Mouse (Mus musculus) cerebellum, adult 8-10 months (tissue): ENCODE measurements around the gene Slc44a3.
"Not testable (repeated sequence)": the region's sequence is repeated elsewhere in the genome, so short reads cannot be mapped to it uniquely, and the experiment has no call there.

Experiments
- DNase-seq: peaks from one replicate; pipeline ENCODE4 v3.0.0; 2022

The Slc44a3 gene

DNA sequence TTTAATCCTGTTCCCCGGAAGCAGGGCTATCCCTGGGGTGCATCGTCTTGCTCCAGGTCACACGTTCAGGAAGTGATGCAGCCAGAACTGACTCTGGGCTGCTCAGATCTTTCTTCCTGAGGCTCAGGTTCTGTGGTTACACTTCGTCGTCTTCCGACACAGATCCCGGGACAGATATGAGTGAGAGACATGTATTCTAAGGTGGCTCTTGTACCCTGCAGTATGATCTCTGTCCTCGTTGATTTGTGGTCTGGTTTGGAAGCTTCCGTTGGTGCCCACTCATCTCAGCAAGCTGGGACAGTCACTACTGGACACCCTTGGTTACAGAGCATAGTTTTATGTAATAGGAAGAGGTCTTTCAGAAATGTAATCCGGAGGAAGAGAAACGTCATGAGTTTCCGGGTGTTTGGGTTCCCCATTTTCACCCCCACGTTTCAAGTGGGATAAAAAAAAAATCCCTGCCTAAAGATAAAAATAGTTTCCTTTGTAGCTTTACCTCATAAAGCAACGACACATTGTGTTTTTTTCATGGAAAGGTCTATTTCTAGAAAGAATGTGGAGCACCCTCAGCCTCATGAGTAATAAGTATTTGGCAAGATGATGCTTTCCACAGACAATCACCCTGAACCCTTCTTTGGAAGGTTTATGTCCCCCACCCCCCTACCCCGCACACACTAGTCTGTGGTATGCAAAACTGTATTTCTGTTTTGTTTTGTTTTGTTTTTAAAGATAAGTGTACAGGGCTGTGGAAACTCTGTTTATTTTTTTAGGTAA lies 15.8 kb upstream of the Slc44a3 start:
- no peak for DNase-seq

DNA sequence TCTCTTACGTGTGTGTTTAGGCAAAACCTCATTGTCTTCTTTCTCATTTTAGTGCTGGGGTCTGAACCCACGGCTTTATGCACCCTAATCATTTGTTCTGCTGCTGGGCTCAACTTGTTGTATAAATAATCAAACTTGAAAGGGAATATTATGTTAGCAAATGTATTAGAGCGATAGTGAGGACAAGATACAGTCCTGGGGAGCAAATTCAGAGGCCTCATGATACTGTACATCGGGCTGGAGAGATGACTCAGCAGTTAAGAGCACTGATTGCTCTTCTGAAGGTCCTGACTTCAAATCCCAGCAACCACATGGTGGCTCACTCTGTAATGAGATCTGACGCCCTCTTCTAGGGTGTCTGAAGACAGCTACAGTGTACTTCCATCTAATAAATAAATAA lies 8.4 kb upstream of the Slc44a3 start:
- DNase-seq: no peak

DNA sequence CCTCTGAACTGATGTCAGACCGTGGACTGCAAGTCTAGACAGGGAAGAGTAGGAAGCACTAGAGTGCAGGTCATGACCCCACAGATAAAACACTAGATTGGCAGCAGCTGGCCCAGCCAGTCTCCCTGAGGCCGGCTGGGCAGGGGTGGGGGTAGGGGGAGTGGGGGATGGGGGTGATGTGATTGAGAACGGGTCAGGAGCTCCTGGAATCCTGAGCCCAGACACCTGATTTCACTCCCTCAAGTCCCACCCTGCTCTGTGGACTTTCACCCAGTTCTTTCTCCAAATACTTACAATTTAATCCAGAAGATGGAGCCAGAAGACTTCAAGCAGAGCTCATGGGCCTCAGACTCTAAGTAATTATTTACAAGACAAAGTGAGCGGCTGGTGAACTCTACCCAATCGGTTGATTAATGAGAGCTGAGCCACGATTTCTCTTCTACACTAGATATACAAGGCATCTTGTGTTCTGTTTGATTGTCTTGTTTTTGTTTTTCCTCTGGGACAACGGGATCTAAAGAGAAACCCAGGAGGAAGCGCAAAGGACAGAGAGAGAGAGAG lies 7.7 kb upstream of the Slc44a3 start:
- no peak for DNase-seq

DNA sequence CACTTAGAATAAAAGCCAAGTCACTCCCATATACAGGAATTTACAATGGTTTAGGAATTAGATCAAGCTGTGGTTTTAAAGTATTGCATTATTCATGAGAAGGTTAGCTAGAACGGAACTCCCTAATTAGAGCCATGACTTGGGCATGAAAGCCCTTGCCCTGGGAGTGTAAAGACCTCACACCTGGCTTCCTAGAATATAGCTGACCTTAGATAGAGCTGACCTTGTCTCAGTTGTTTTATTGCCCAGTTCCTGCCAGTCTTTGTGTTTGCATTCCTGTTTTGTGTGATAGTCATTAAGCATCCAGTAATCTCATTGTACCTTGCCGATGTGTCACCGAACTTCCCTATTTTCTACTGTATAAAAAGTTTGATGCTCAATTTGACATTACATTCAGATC lies 6.6 kb upstream of the Slc44a3 start:
- not testable (repeated sequence) for DNase-seq

DNA sequence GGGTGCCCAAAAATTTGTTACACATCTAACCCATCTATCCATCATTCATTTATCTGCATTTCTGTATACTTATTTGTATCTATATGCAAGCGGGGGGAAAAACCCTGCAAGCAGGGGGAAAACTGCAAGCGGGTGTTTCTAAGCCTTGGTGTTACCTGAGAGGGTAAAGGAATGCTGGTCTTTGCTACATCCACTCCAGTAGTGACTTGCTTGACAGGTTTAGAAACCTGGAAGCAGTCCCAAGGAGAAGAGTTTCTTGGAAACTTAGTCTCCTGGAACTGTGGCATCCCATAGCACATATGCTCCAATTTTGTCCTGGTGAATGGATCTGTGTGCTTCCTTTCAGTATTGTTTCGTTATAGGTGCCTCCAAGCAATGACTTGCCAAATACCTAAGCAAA lies 5.8 kb upstream of the Slc44a3 start:
- no peak for DNase-seq

DNA sequence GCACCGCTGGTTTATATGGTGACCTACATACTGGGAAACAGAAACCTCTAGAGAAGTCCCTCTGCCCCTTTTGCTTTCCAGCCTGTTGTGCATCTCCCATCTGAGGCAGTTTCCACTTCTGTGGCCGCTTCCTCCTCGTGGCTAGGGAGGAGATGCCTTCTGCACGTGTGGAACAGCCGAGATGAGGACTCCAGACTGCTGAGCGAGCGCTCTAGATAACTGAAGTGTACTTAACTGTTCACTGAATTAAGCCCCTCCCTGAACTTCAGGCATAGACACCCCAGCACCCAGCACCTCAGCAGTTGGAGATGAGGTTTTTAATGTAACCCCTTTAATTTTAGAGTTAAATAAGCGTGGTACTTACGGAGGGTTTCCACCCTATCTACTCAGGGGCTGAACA lies 4.6 kb upstream of the Slc44a3 start:
- DNase-seq: no peak

DNA sequence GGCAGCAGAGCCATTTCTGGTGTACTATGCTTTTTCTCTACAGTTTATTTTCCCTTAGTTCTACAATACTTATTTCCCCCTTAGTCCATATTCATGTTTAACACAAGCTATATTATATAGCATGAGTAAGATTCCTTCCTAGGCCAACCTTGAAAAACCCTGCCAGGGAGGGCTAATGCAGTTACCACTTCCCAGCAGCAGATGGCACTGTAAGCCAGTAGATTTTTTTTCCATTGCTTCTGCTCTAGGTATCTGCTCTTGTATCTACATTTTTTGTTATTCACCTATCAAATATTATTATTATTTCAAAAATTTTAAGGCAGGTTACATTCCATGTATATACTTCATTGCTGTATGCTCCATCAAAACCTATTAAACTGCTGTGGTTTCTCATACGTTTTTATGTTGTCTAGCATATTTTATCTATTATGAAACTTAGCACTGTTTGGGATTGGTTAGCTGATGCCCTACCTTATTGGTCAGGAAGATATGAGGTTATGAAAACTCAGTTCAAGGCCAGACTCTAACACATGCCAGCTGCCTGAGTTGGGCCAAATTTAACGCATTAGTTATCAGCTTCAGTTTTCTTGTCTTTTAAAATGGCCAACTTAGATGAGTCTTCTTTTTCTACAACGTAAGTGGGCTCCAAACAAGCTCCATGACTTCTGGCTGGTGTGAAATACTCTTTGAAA lies 3.8 kb upstream of the Slc44a3 start:
- DNase-seq: peak; percentile 38

DNA sequence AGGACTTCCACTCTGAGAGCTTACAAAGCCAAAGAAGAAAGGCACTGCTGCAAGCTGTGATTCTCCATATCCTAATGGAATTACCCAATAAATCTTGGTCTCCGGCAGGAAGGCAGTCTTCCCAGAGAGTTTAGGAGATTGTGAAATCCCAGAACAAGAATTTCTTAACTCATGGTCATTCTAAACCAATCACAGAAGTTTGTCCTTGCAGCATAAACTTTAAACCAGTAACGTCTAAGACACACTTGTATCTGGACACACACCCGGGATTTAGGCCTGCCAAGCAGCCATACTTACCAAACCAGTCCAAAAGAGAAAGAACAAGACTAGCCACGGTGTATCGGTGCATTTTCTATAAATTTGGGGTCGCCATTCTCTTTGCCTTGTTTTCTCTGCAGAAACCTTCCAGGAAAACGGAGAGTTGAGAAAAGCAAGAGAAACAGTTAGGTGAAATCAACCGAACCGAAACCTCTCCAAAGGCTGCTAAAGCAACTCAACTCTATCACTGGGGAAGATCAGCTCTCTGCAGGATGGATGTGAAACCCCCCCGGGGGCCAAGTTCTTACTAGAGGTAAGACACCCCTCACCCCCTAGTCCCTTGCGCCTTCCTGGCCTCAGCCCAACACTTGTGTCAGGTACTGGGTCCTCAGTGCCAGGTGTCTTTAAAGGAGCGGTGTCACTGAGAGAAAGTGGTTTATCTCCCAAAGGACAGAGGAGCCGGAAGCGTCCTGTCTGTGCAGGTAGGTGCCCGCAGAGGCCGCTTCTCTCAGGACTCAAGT lies 645 bp downstream of the Slc44a3 start:
- no peak for DNase-seq

DNA sequence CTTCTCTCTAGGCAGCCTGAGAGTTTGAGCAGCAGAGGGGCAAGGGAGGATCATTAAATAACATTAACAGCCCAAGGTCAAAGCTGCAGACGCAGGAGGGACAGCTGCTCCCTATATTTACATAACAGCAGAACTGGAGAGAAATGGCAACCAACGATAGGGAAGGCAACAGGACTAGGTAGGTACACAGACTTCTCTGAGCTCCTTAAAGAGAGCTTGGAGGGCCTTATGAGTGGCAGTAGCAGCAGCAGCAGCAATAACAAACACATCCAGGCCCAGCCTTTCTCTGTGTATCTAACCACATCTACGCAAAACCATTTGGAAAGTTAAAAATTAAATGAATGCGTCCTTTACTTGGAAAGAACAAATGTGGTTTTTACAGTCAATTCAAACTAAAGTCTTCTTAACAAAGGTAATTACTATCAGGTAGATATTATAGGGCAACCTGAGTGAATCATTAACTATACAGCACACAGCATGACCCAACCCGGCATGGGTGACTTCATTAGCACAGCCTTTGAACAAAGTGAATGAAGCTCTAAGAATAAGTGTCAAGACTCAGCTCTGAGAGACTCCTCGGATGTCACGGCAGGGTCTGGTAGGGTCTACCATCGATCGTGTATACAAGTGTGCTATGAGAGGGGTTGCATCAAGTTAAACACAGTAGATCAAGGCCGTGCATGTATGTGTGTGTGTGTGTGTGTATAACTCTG lies 1.5 kb downstream of the Slc44a3 start:
- no peak for DNase-seq

DNA sequence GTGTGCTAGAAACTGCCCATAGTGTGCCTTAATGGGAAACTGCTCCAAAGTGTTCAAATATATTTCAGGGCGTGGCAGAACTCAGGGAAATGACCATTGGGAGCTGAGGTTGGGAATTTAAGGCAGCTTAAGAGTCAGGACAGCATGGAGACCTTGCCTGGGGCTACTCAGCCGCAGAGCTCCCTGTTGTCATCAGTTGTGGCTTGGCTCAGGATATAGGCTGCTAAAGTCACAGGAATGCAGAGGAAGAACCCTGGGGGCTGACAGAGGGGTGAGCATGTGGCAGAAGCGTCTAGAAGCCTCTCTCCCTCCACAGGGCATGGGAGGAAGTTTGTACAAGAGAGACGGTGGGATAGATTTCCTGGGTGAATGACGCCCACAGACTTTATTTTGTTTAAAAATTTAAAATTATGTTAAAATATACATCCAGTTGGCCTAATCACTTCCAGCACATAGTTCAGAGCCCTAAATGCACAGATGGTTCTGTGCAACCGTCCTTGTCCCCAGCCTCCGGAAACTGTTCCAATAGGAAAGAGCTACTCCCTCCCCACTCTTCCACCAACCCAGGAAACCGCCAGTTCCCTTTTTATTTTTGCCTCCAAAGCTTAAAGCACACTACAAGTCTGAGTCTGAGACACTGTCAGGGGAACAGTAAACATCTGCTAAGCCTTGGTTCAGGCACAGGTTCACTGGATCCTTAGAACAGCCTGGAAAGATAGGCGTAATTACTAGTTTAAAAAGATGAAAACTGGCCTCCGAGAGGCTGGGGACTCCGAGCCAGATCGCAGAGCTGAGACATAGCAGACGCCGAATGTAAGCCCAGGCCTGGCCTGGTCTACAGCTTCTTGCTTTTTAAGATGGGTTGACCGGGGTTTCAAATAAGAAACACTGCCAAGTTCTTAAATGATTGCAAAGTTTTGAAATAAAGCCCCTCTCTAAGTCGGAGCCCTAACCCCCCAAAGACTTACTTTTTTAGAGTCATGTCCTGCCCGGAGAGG lies 5.8 kb downstream of the Slc44a3 start:
- DNase-seq: no peak

DNA sequence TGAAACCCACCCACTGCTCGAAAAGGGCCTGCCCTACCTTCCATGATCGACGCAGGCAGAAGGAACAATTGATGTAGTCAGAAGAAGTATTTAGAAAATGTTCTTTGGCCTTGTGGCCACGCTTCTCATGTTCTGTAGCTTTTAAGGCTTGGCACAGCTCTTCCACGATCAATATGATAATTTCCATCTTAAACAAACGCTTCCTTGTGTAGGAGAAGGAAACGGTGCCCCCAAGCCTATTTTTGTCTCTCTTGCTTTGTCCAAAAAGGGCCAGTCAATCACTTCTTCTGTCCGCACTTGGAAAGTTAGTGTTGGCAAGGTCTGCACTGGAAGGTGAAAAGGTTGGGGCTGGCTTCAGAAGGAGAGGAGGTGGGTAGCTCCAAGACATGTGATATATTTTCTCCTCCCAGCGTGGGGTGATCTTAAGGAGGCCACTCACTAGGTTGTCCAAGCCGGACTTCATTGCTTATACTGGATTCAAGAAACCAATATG lies 10.5 kb downstream of the Slc44a3 start:
- DNase-seq: no peak

DNA sequence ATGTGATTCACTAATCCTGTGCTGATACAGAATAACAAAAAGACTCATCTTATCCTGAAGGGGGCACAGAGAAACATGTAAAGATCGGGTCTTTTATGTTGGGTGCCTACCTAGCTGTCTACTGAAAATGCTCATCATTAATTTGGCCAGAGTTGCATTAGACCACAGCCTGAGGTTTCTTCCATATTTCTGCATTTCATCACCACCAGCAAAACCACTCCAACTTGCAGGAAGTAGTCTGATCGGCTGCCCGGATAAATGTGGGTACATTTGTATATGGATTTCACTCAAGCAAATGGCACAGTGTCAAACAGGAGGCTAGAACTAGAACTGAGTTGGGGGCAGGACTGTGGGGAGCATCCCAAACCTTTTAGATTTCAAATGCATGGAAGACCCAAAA lies 11.1 kb downstream of the Slc44a3 start:
- no peak for DNase-seq

DNA sequence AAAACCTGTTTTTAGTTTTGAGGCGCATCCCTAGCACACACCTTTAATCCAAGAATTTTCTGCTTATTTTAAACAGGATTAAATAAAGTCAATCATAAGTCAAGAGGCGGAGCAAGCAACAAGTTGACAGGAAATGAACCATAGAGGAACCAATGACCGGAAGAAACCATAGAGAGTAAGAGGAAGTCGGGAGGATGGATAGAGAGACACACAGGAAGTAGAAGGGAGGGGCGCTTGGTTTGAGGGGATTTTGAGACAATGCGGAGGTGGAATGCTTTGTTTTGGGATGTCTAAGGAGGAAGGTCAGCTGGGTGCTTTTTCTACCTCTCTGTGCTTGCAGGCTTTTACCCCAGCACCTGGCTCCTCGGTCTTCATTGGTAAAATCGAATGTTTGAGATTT lies 15.2 kb downstream of the Slc44a3 start:
- no peak for DNase-seq

DNA sequence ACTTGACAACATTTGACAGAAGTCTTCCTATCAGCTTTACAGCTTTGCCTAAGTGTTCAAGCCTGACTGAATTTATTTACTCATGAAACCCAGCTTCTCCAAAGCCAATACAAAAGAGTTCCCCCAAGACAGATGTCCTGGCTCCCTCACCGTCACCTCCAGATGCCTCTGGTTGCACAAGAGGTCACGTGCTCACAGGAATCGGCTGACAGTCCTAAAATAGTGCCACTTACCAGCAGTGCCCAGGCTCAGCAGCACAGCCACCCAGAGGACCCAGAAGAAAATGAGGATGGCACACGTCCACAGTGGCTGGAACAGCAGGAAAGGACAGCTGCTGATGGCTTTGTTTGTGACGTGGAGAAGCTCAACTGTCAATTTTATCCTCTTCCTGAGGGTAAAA lies 23.1 kb downstream of the Slc44a3 start:
- DNase-seq: no peak

DNA sequence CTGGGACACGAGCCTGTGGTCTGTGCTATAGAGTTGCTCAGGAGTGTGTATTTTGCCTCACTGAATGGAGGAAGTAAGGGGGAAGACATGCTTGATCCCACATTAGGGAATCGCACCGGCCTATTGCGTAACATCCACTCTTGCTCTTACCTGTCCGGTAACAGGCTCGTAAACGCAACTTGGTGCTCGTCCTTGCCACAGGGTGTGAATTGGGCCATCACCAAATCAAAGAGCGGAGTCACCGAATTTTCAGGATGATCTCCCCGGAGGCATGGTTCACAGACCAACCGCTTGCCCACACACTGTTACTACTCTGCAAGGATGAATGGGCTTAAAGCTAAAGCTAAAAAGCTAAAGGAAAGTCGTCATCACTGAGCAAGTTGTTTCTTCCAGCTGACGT lies 24.5 kb downstream of the Slc44a3 start:
- DNase-seq: no peak

DNA sequence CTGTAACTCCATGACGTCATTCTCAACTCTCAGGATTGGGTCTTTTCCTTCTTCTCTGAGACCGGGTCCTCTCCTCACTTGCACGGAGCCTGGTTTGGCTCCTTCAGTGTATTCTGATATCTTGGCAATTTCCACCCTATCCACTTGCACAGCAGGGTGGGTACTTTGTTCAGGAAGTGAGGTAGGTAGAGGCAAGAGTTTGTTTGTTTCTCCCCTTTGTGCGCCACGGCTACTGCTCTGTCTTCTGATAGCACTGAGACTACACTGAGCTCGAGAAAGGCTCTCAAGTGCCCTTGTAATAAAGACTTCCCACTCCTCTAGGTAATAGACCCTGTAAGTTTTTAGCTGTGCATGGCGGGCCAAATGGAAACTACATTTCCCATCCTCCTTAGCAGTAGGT lies 25.4 kb downstream of the Slc44a3 start:
- no peak for DNase-seq

DNA sequence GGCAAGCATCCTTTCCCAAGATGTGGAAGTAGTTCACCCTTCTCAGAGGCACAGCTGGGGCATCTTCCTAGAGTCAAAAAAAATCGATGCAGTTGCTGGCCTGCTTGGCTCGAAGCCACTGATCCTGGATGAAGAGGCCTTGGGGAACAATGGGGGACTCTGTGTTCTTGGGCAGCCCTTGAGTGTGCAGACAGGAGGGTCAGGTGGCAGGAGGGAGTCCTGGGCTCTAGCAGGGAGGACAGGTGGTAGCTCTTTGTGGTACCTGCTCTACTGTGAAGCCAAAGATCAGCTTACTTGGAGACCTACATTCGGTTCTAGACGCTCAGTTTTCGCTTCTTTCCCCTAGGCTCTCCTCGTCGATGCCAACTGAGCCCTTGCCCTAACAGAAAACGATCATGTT lies 26.0 kb downstream of the Slc44a3 start:
- no peak for DNase-seq

DNA sequence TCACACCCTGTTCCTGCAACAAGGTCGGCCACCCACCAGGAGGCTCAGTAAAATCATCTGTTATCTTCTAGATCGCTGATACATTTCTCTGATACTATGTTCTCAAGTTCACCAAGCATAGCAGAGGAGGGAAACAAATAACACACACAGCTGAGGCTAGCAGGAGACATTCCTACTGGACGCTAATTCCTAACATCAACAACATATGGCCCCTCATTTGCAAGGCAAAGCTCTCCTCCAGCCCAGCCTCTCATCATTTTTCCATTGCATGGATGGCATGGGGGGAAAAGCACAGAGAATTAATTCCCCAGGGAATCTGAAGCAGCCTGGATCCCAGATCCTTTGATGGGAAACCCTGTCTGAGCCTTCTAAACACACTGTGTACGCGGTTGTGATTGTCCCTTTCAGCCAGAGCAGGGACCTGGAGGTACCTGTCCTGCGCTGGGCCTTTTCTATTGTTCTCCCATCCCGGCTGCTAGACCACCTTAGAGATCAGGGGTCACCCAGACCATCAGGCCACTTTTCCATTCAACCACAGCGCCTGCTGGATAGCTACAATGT lies 27.2 kb downstream of the Slc44a3 start:
- no peak for DNase-seq

DNA sequence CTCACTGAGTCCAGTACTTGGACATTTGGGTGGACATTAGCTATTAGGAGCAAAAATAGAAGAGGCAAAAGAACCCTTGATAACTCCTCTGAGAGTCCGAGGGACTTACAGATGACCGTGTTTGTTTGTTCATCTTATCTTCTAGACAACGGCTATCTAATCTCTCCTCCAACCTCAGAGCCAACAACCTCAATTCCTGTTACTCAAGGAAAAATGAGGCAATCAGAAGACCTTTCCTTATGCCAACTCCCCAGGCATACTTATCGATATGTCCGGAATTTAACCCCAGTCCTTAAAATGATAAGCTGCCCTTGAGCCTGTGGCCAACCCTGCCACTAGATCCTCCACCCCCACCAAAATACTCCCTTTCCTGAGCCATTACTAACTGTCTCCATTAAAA lies 31.5 kb downstream of the Slc44a3 start:
- DNase-seq: no peak

DNA sequence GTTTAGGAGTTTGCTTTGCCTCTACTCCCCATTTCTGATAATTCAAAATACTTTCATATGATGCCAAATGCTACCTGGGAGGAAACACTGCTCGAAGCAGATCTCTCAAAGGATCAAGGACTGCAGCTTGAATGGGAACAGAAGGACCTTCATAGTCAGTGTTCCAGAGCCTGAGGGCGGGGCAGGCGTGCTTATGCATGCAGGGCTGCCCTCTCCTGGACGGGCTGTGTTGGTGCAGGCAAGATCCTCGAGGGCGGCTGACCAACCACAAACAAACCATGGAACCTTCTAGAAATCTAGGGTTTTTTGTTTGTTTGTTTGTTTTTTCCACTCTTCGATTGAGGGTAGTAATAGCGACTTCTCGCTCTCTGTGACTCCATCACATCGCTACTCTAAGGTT lies 32.0 kb downstream of the Slc44a3 start:
- peak; percentile 59 for DNase-seq

DNA sequence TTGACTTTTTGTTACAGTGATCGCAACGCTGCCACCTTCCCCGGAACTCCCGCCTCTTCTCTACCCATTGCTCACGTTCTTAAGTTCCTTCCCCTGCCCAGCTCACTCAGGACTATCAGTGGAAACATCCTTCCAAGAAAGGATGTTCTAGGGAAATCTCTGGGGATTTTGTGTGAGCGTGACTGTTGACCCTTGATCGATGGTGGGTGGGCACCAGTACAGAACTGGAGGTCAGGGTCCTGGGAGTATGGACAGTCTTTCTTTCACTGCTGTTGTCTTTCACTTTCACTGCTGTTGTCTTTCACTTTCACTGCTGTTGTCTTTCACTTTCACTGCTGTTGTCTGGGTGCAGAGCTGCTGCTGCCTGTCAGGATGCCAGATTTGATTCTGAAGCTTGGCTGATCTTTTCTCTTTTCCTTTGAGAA lies 38.2 kb downstream of the Slc44a3 start:
- DNase-seq: no peak
